26 mouse cellular contexts compared by ENCODE assay signal in the genomic region with DNA sequence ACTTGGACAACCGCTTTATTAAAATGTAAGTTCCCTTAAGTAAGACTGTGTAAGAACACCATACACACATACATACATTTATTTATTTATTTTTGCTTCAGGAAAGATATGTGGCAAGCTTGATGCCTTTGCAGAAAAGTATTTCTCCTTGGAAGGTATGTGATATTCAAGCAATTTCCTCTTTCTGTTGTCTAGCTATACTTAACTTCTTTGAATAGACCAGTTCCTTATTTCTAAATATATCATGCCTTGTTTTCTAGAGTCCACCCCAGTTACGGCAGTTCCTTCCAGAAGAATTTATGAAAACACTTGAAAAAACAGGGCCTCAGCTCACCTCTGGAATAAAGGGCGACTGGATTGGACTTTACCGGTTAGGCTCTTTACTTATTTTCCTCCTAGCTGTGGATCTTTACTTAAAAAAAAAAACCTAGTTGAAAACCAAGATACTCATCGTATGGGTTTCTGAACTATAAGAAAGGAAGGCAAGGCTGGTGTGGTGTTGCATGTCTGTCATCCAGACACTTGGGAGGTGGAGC. TPM values are rescaled to one million over a fixed set of nuclear protein-coding genes. Genes with fewer than 3 reads are reported as not detected.
A peak's percentile ranks its signal among the peaks of the same experiment; 100 is the strongest.
DNase-seq lines count a peak whose midpoint lies in the region; ATAC-seq and TF ChIP-seq lines count a peak whose summit lies in the region.
"Had no signal": no experiment of that assay in that cellular context is flagged by ENCODE, and none has a peak within 500 bp of the region (broad histone marks: within the 10 kb centered on the region; RNA-seq: fewer than 3 reads in every experiment).

No protein-coding gene starts in this region.

- DNase-seq in kidney, adult 11 months: peak; percentile 9
- no peak for DNase-seq in kidney, postnatal 25 days
- no peak for DNase-seq in liver, postnatal 0 days
- DNase-seq in splenic B cell, adult 2 months (ENCODE audit: low read depth, low spot score): peak; percentile 52
- DNase-seq in thymus, postnatal 14 days: no peak
- DNase-seq in frontal cortex, postnatal 25 days (ENCODE audit: low spot score in 2 of 2): no peak
- DNase-seq: adrenal gland, adult 8-10 months; cerebellum, adult 11 months; cerebellum, postnatal 36 days; heart, postnatal 36 days; layer of hippocampus, adult 9-11 months; left cerebral cortex, postnatal 4 days; liver; lung, adult 18-20 months; lung, postnatal 14 days; retina, postnatal 1 day; right cerebral cortex, postnatal 4 days; thymus, postnatal 4 days had no signal

- TF ChIP-seq EP300 in liver, postnatal 0 days (IDR thresholded peaks at IDR 0.05; ENCODE audit: low read depth): no peak

- peak overlapping the region; percentile 35 for H3K4me2 ChIP-seq in liver, postnatal 0 days (ENCODE audit: low read depth, low read length)
- no peak overlapping the region for H3K4me2 ChIP-seq in liver, embryonic 12.5 days
- H3K4me2 ChIP-seq: forebrain, embryonic 12.5 days; hindbrain, embryonic 15.5 days had no signal

- H3K4me3 ChIP-seq in liver, postnatal 0 days (ENCODE audit: low read depth, low read length): no peak overlapping the region
- H3K4me3 ChIP-seq in liver, embryonic 12.5 days: no peak overlapping the region
- H3K4me3 ChIP-seq: embryonic facial prominence, embryonic 10.5 days; forebrain, embryonic 12.5 days; hindbrain, embryonic 15.5 days; left cerebral cortex, adult 2 months; midbrain, embryonic 10.5 days had no signal

- no peak overlapping the region for H3K9ac ChIP-seq in liver, postnatal 0 days (replicated peaks)
- no peak overlapping the region for H3K9ac ChIP-seq in liver, embryonic 12.5 days
- H3K9ac ChIP-seq: forebrain, embryonic 12.5 days; hindbrain, embryonic 15.5 days had no signal

- peaks cover 60% of the 10 kb centered on the region for H3K36me3 ChIP-seq in liver, postnatal 0 days (replicated peaks; ENCODE audit: insufficient read depth, low read length)
- peaks cover 88% of the 10 kb centered on the region for H3K36me3 ChIP-seq in liver, embryonic 12.5 days
- peaks cover 21% of the 10 kb centered on the region; the same call in 1 of the 2 replicates for H3K36me3 ChIP-seq in splenic B cell, adult 2 months (ENCODE audit: control insufficient read depth, insufficient read depth, low read length, poor library complexity, severe bottlenecking)

- peak overlapping the region; percentile 4; the same call in 1 of the 2 replicates for H3K27ac ChIP-seq in liver, postnatal 0 days (ENCODE audit: low read depth)
- H3K27ac ChIP-seq in liver, embryonic 12.5 days: no peak overlapping the region
- H3K27ac ChIP-seq: embryonic facial prominence, embryonic 10.5 days; forebrain, embryonic 12.5 days; hindbrain, embryonic 15.5 days; left cerebral cortex, adult 2 months; midbrain, embryonic 10.5 days had no signal

- no peak for ATAC-seq in liver, postnatal 0 days
- ATAC-seq in liver, embryonic 12.5 days: no peak
- ATAC-seq in granulocyte monocyte progenitor cell, adult 5-6 weeks (replicated peaks; ENCODE audit: poor library complexity, severe bottlenecking): peak; percentile 88
- ATAC-seq: intestine, embryonic 16.5 days had no signal

- H3K9me3 ChIP-seq in liver, postnatal 0 days (ENCODE audit: low read length): no peaks in the 10 kb centered on the region
- H3K9me3 ChIP-seq in liver, embryonic 12.5 days (replicated peaks): no peaks in the 10 kb centered on the region
- H3K9me3 ChIP-seq: embryonic facial prominence, embryonic 10.5 days; forebrain, embryonic 12.5 days; hindbrain, embryonic 15.5 days; midbrain, embryonic 10.5 days had no signal

- H3K27me3 ChIP-seq in liver, postnatal 0 days (ENCODE audit: insufficient read depth, low read length): no peaks in the 10 kb centered on the region
- H3K27me3 ChIP-seq in liver, embryonic 12.5 days (replicated peaks): no peaks in the 10 kb centered on the region
- no peaks in the 10 kb centered on the region for H3K27me3 ChIP-seq in splenic B cell, adult 2 months (ENCODE audit: control insufficient read depth, insufficient read depth, low read length, poor library complexity, severe bottlenecking)
- H3K27me3 ChIP-seq: forebrain, embryonic 12.5 days; hindbrain, embryonic 15.5 days had no signal

- WGBS in liver, postnatal 0 days (ENCODE audit: insufficient replicate concordance): 52% methylated on average over 5 of the region's 5 CpGs
- 61% methylated on average over 5 of the region's 5 CpGs for WGBS in liver, embryonic 12.5 days (ENCODE audit: insufficient replicate concordance)

- no peaks in the 10 kb centered on the region for H3K4me1 ChIP-seq in liver, postnatal 0 days (ENCODE audit: insufficient read depth)
- H3K4me1 ChIP-seq in liver, embryonic 12.5 days: no peaks in the 10 kb centered on the region
- H3K4me1 ChIP-seq: embryonic facial prominence, embryonic 10.5 days; forebrain, embryonic 12.5 days; hindbrain, embryonic 15.5 days; midbrain, embryonic 10.5 days had no signal

- TF ChIP-seq CTCF in liver, postnatal 0 days (IDR thresholded peaks at IDR 0.05; ENCODE audit: low read depth): no peak

RNA-seq across cellular contexts. Expression of a gene that starts 11.2 kb away (rescaled TPM):
- 196 and 201 TPM in 2 replicates for polyA plus RNA-seq in liver, postnatal 0 days (2015; fragmentation: Nextera tagmentation; extraction: Ambion mirVana)
- 203 and 206 TPM in 2 replicates for polyA plus RNA-seq in liver, embryonic 12.5 days (2016; fragmentation: Nextera tagmentation; extraction: Ambion mirVana)
- total RNA-seq in granulocyte monocyte progenitor cell, adult 5-6 weeks (2014; fragmentation: Nextera tagmentation): 238 and 255 TPM in 2 replicates
- 85.9 and 123 TPM in 2 replicates for total RNA-seq in granulocyte monocyte progenitor cell, adult 5-6 weeks (2017)

RNA-seq across cellular contexts. Expression of a gene that starts 43.0 kb away (rescaled TPM):
- polyA plus RNA-seq in liver, postnatal 0 days (2015; fragmentation: Nextera tagmentation; extraction: Ambion mirVana): 3.9 and 4.3 TPM in 2 replicates
- 11.1 and 11.3 TPM in 2 replicates for polyA plus RNA-seq in liver, embryonic 12.5 days (2016; fragmentation: Nextera tagmentation; extraction: Ambion mirVana)
- total RNA-seq in granulocyte monocyte progenitor cell, adult 5-6 weeks (2014; fragmentation: Nextera tagmentation): 10.3 and 12.2 TPM in 2 replicates
- total RNA-seq in granulocyte monocyte progenitor cell, adult 5-6 weeks (2017): 12.4 and 14.5 TPM in 2 replicates

RNA-seq across cellular contexts. Expression of a gene that starts 53.0 kb away (rescaled TPM):
- 9.9 and 11.8 TPM in 2 replicates for polyA plus RNA-seq in liver, postnatal 0 days (2015; fragmentation: Nextera tagmentation; extraction: Ambion mirVana)
- 18.2 and 19.3 TPM in 2 replicates for polyA plus RNA-seq in liver, embryonic 12.5 days (2016; fragmentation: Nextera tagmentation; extraction: Ambion mirVana)
- 18.5 and 19.7 TPM in 2 replicates for total RNA-seq in granulocyte monocyte progenitor cell, adult 5-6 weeks (2014; fragmentation: Nextera tagmentation)
- total RNA-seq in granulocyte monocyte progenitor cell, adult 5-6 weeks (2017): 21.6 and 24.5 TPM in 2 replicates

Comparison
In these comparisons a context has a peak if more than half of its experiments do, and no peak if none do; other contexts are left out.
1. DNase-seq: peak in kidney, adult 11 months (single experiment) and splenic B cell, adult 2 months (single experiment); none in kidney, postnatal 25 days (0 of 2), liver, postnatal 0 days (single experiment), thymus, postnatal 14 days (single experiment) and frontal cortex, postnatal 25 days (0 of 2).